Mouse (Mus musculus) layer of hippocampus, adult 11-12 months (tissue): ENCODE measurements around the gene Nfia.

ENCODE experiments used
- DNase-seq: peaks from one replicate; pipeline ENCODE4 v3.0.0; 2022; ENCODE audit warnings: low spot score

Gene Nfia

DNA sequence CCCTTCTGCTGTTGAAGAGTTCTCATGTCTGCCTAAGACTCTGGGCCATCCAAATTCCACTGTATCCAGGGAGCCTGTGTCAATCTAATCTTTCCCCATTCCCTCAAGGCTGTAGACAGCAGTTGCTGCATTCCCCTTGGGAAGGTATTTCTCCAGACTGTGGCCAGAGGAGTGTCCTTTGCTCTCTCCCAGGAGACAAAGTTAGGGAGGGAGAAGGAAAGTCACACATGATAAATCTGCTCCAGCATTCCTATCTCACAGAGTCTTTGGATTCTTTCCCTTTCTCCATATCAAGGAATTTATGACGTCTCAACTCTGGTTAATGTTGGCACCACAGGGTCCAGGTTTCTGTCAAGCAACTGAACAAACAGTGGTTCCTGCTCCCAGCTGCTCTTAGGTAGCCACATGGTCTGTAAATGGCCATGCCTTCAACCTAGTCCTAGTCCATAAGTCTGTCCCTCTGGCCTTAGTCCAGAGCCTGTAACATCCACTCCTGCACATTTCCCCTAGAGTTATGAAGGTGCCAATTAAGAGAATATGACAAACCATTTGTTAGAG, 370.4 kb downstream of the Nfia start:
- no peak for DNase-seq

- no peak for DNase-seq
These were observed 378.0 kb downstream of the Nfia start for GRCm38 (mm10) chr4:98150576-98150975.

DNA sequence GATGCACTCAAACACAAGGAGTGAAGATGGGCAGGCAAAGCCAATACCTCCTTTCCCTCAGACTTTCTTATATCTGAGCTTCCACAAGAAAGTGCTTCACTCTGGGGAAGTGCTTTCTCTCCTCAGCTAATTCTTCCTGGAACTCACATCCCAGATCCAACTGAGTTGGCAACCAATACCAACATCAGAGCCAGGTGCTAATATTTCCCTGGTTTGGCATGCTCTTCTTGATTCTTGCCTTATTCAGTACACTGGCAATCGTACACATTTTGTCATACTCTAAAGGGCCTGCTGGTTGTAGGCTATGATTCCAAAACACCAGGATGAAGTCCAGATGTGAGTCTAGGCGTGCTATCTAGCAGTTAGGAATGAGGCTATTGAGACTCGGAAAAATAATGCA, 385.4 kb downstream of the Nfia start:
- DNase-seq, result no peak

- DNase-seq, result no peak
These were observed 393.8 kb downstream of the Nfia start for GRCm38 (mm10) chr4:98166379-98166778.
